Mouse (Mus musculus) forebrain, embryonic 15.5 days (tissue): ENCODE results near the gene Wwc2. TPM values are rescaled to one million over a fixed set of nuclear protein-coding genes. Genes with fewer than 3 reads are reported as not detected.
A peak's percentile ranks its signal among the peaks of the same experiment; 100 is the strongest.

Source experiments
- ATAC-seq: fragments of 200-750 bp; cut with Nextera tagmentation; replicated peaks from 2 replicates; pipeline ENCODE4 v1.8.0; 2017; ENCODE audit warnings: mild to moderate bottlenecking, moderate TSS enrichment, moderate library complexity
- H3K27ac ChIP-seq: fragments of 300-500 bp; sonication (generic); replicated peaks from 2 replicates; pipeline ENCODE4 v1.5.1; 2015; ENCODE audit warnings: mild to moderate bottlenecking, inconsistent platforms
- H3K27me3 ChIP-seq: fragments of 300-500 bp; sonication (generic); 2 replicates; pipeline ENCODE4 v1.6.1; 2015; ENCODE audit warnings: inconsistent platforms
- H3K36me3 ChIP-seq: fragments of 300-500 bp; sonication (generic); 2 replicates; pipeline ENCODE4 v1.6.1; 2015; ENCODE audit warnings: mild to moderate bottlenecking, inconsistent platforms
- H3K4me1 ChIP-seq: fragments of 300-500 bp; sonication (generic); 2 replicates; pipeline ENCODE4 v1.6.1; 2015; ENCODE audit warnings: inconsistent platforms
- H3K4me2 ChIP-seq: fragments of 300-500 bp; sonication (generic); replicated peaks from 2 replicates; pipeline ENCODE4 v1.6.1; 2015; ENCODE audit warnings: mild to moderate bottlenecking, inconsistent platforms
- H3K4me3 ChIP-seq: fragments of 300-500 bp; sonication (generic); 2 replicates; pipeline ENCODE4 v1.5.1; 2015; ENCODE audit warnings: mild to moderate bottlenecking, inconsistent platforms
- H3K9ac ChIP-seq: fragments of 300-500 bp; sonication (generic); replicated peaks from 2 replicates; pipeline ENCODE4 v1.6.1; 2015; ENCODE audit warnings: mild to moderate bottlenecking, inconsistent platforms
- H3K9me3 ChIP-seq: fragments of 300-500 bp; sonication (generic); 2 replicates; pipeline ENCODE4 v1.6.1; 2016; ENCODE audit warnings: inconsistent platforms
- WGBS: fragments of 180-500 bp; shearing (Covaris S2); methylation state at CpG from one replicate; pipeline ENCODE4 v1.1.7; 2015; ENCODE audit warnings: mixed read lengths; 5-methylcytosine and 5-hydroxymethylcytosine counted together
- polyA plus RNA-seq: library from polyadenylated mRNA; unstranded; fragments of >200 nt; fragmentation: Nextera tagmentation; extraction: Ambion mirVana; gene quantifications from 2 replicates; pipeline ENCODE4 v1.2.1, GENCODE M21; 2015

Wwc2 gene
- polyA plus RNA-seq = 4.1 and 4.2 TPM in 2 replicates

DNA sequence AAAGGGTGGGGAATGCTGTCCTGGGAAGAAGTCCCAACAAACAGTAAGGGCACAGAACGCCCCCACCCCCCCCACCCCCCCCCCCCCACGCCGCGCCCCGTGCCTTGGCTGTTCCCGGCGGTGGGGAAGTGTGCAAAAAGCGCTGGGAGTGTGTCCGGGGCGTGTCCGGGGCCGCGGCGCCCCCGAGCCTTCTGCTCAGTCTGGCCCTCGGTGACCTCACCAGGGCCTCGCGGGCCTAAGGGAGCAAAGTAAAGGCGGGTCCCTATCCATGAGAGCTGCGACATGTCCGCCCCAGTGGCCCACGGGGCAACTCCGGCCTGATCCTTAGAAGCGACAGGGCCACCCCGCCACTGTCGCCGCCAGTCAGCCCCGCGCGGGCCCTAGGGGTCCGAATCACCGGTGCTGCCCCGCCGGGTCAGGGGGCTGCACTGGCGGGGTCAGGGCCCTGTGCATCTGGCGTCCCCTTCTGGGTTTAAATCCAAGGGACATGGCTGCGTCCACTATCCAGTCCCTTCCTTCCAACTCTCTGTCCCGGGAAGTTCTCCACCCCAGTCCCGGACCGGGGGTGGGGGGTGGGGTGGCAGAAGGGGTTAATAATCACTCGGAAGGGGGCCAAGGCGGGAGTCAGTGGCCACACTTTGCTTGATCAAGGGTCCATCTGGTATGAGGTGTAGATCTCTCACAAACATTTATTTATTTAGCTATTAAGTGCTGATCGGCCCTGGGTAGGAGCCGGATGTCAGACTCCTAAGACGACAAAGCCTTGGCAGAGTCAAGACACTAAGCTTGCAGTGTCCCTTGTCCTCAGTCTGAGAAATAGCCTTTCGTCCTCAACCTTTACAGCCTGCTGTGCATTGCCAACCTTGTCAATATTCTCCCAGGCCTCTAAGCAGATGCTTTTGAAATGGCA, at the start of gene Wwc2:
Gene Wwc2, minus strand, starts transcription at position 14 of the 910 bp plus-strand sequence.
- Histone ChIP-seq H3K9ac (peak within 1 kb of the TSS; percentile 75), H3K9me3 (no peaks in the 10 kb centered on the region), H3K27ac (peak within 1 kb of the TSS; percentile 71), H3K4me2 (peak within 1 kb of the TSS; percentile 94), H3K4me1 (peaks cover 19% of the 10 kb centered on the region), H3K27me3 (no peaks in the 10 kb centered on the region), H3K4me3 (peak within 1 kb of the TSS; percentile 79), H3K36me3 (no peaks in the 10 kb centered on the region)
- WGBS = 2% methylated on average over 42 of the region's 46 CpGs
- ATAC-seq = peak; percentile 53

DNA sequence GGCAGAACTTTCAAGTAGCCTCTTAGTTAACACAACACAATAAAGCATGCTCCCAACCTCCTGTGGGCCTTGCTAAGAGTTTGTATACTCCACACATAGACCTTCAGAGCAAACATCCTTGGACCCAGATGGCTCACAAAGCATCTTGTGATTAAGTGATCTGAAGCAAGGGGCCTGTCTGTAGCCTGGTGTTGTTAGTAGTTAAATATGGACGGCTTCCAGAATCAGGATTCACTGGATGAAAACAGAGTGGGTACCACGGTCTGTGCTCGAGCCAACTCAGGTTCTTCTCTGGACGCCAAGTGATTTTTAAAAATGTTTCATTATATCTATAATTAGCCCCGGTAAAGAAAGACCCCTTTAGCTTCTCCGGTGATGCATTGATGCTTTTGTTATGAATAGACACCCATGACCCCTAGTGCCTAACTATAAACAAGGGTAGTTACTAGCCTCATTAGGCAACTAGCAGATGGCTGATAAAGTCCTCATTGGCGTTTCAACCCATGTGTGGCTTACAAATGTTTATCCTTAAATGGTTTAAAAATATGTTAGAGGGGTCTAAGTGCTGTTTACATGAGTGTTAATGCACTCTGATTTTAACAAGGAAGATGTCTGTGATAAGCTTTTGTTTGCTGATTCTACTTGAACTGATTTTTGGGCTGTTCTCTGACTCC, 47.7 kb upstream of the Wwc2 start:
- no peak overlapping the region for H3K27ac ChIP-seq
- ATAC-seq = peak; percentile 41; the same call in 1 of the 2 replicates
- WGBS = 39% methylated on average over 7 of the region's 7 CpGs

DNA sequence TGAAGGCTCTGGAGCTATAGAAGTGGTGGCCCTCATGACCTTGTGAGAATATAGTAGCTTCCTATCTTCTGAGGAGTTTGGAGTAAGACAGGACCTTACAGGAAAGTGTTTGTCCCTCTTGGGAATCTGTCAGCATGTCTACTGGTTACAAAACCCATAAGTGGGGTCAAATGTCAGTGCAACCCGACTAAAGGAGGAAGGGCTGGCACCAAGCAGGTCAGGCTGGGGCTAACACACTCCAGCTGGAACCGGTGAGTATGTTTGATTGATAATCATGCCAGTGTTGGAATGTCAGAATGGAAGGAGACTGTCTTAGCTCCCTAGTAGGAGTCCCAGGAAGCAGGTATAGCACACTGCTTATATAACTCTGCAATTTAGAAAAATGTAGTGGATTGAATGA, 41.3 kb upstream of the Wwc2 start:
- ATAC-seq = no peak
- no peak overlapping the region for H3K4me3 ChIP-seq
- peaks cover 1% of the 10 kb centered on the region; the same call in 1 of the 2 replicates for H3K4me1 ChIP-seq
- no peak overlapping the region for H3K9ac ChIP-seq
- no peaks in the 10 kb centered on the region for H3K9me3 ChIP-seq
- no peaks in the 10 kb centered on the region for H3K36me3 ChIP-seq
- no peaks in the 10 kb centered on the region for H3K27me3 ChIP-seq
- no peak overlapping the region for H3K4me2 ChIP-seq
- H3K27ac ChIP-seq = no peak overlapping the region
- 73% methylated on average over 2 of the region's 2 CpGs for WGBS

More for the DNA sequence above, 47.7 kb upstream of the Wwc2 start:
- Histone ChIP-seq H3K4me2 (no peak overlapping the region), H3K4me1 (peaks cover 10% of the 10 kb centered on the region; the same call in 1 of the 2 replicates), H3K9ac (no peak overlapping the region), H3K9me3 (no peaks in the 10 kb centered on the region), H3K27me3 (no peaks in the 10 kb centered on the region), H3K36me3 (no peaks in the 10 kb centered on the region), H3K4me3 (no peak overlapping the region)

DNA sequence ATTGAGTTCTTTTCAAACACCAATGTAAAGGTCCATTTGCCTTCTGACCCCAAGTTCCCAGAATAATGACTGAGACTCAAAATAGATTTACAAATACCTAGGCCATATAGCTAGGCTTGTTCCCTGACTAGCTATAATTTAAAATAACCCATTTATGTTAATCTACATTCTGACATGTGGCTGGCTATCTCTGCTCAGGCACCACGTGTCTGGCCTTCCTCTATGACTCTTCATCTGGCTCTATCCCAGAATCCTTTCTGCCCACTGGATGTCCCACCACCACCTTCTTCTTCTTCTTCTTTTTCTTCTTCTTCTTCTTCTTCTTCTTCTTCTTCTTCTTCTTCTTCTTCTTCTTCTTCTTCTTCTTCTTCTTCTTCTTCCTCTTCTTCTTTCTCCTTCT, 39.9 kb upstream of the Wwc2 start:
- Histone ChIP-seq H3K4me2 (no peak overlapping the region), H3K27ac (no peak overlapping the region), H3K36me3 (no peaks in the 10 kb centered on the region), H3K27me3 (no peaks in the 10 kb centered on the region), H3K4me1 (peaks cover 6% of the 10 kb centered on the region; the same call in 1 of the 2 replicates), H3K9me3 (no peaks in the 10 kb centered on the region), H3K4me3 (no peak overlapping the region), H3K9ac (no peak overlapping the region)
- 74% methylated on average over 1 of the region's 1 CpGs for WGBS
- no peak for ATAC-seq

DNA sequence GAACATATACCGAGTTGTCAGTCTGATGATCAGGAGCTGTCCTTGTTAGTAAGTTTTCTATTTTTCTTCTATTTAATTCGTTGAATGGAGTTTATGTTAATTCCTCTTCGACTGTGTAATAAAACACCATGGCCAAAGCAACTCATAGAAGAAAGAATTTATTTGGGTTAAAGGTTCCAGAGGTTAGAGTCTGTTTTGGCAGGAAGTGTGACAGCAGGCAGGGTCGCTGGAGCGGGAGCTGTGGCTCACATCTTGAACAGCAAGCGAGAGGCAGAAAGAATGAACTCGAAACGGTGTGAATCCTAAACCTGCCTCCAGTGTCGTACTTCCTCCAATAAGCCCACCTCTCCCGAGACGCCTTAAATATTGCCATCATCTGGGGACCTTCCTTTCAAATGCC, 36.1 kb upstream of the Wwc2 start:
- Histone ChIP-seq H3K4me2 (no peak overlapping the region), H3K27me3 (no peaks in the 10 kb centered on the region), H3K9ac (no peak overlapping the region), H3K4me3 (no peak overlapping the region), H3K36me3 (no peaks in the 10 kb centered on the region), H3K27ac (no peak overlapping the region), H3K9me3 (no peaks in the 10 kb centered on the region), H3K4me1 (peaks cover 6% of the 10 kb centered on the region; the same call in 1 of the 2 replicates)
- WGBS = 41% methylated on average over 11 of the region's 11 CpGs
- no peak for ATAC-seq

DNA sequence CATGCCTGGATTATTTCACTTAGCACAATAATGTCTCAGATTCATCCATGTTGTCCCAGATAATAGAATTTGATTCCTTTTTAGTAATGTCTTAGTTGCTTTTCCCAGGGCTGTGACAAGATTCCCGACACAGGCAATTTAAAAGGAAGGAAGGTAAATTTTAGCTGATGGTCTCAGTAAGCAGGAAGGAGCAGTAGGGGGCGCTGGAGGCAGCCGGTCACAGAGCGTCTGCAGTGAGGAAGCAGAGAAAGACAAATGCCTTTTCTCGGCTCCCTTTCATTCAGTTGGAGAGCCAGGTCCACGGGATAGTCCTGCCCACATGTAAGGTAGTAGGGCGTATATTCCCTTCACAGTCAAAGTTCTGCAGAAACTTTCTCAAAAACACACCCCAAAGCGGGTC, 32.5 kb upstream of the Wwc2 start:
- no peak overlapping the region for H3K27ac ChIP-seq
- peaks cover 6% of the 10 kb centered on the region; the same call in 1 of the 2 replicates for H3K4me1 ChIP-seq
- no peaks in the 10 kb centered on the region for H3K27me3 ChIP-seq
- no peak overlapping the region for H3K4me3 ChIP-seq
- 81% methylated on average over 8 of the region's 8 CpGs for WGBS
- H3K36me3 ChIP-seq = no peaks in the 10 kb centered on the region
- H3K4me2 ChIP-seq = no peak overlapping the region
- ATAC-seq = no peak
- no peak overlapping the region for H3K9ac ChIP-seq
- no peaks in the 10 kb centered on the region for H3K9me3 ChIP-seq

DNA sequence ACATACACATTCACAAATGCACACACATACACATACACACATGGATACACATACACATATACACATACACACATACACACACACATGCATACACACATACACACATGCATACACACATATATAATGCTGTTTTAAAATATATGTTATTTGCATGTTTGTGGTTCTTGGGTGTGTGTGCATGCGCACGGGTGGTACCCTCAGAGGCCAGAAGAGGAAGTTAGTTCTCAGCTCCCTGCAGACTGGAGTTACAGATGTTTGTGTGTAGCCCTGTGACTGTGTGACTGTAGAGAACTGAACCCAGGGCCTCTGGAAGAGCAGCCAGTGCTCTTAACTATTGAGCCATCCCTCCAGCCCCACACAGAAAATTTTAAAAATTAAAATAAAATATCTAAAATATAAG, 29.0 kb upstream of the Wwc2 start:
- Histone ChIP-seq H3K4me1 (no peaks in the 10 kb centered on the region), H3K36me3 (no peaks in the 10 kb centered on the region), H3K9me3 (no peaks in the 10 kb centered on the region), H3K9ac (no peak overlapping the region), H3K27me3 (no peaks in the 10 kb centered on the region), H3K27ac (no peak overlapping the region), H3K4me2 (no peak overlapping the region), H3K4me3 (no peak overlapping the region)
- 99% methylated on average over 2 of the region's 2 CpGs for WGBS
- ATAC-seq = no peak

DNA sequence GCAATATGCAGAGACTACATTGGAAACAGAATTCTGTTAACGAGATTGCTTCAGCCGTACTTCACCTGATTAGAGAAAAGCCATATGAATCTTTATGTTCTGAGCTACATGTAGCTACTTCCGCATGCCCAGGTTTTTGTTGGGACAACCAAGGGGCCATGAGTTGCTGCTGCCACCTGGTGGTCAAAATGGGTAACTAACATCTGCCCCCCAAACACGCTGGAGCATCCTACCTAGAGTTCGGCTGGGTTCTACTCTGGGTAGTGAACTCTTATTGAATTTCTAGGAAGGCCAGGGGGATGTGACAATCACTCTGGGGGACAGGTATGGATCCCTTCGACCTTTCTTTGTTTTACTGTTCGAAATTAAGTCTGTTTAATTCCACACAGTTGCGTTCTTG, 25.8 kb upstream of the Wwc2 start:
- H3K4me3 ChIP-seq = no peak overlapping the region
- ATAC-seq = peak; percentile 60; the same call in 1 of the 2 replicates
- 25% methylated on average over 8 of the region's 8 CpGs for WGBS
- no peak overlapping the region for H3K4me2 ChIP-seq
- H3K9ac ChIP-seq = no peak overlapping the region
- no peaks in the 10 kb centered on the region for H3K27me3 ChIP-seq
- H3K4me1 ChIP-seq = no peaks in the 10 kb centered on the region
- no peaks in the 10 kb centered on the region for H3K9me3 ChIP-seq
- H3K27ac ChIP-seq = no peak overlapping the region
- H3K36me3 ChIP-seq = no peaks in the 10 kb centered on the region

DNA sequence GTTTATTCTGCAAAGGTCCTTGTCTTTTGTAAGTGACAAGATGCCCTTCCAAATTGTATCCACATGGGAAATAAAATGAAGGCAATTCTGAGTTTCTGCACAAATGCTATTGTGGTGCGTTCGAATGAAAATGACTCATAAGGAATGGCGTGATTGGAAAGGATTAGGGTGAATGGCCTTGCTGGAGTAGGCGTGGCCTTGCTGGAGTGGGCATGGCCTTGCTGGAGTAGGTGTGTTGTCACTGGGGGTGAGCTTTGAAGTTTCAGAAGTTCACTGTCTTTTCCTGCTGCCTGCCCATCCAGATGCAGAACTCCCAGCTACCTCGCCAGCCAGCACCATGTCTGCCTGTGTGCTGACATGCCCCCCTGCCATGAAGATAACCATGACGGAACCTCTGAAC, 23.7 kb upstream of the Wwc2 start:
- WGBS = 81% methylated on average over 6 of the region's 6 CpGs

DNA sequence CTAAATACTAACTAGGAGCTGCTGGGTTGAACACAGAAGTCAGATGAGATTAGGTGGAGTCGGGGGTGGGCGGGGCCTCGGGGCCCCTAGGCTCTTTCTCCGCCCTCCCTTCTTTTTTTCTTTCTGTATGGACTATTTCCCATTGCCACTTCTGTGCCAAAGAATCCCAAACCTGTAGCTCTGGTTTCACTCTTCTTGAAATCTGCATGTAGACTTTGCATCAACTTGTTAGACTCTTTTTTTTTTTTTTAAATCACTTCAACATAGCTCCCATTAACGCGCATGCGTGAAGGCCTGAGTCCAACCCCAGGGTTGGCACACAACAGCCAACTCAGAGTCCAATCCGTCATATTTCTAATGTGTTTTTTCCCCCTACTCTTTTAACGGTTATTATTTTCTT, 22.6 kb upstream of the Wwc2 start:
- H3K9me3 ChIP-seq = no peaks in the 10 kb centered on the region
- no peaks in the 10 kb centered on the region for H3K4me1 ChIP-seq
- H3K9ac ChIP-seq = no peak overlapping the region
- no peak overlapping the region for H3K4me2 ChIP-seq
- H3K27ac ChIP-seq = no peak overlapping the region
- H3K36me3 ChIP-seq = no peaks in the 10 kb centered on the region
- no peak overlapping the region for H3K4me3 ChIP-seq
- no peak for ATAC-seq
- 92% methylated on average over 9 of the region's 9 CpGs for WGBS
- no peaks in the 10 kb centered on the region for H3K27me3 ChIP-seq

More for the DNA sequence above, 23.7 kb upstream of the Wwc2 start:
- Histone ChIP-seq H3K4me2 (no peak overlapping the region), H3K27me3 (no peaks in the 10 kb centered on the region), H3K9me3 (no peaks in the 10 kb centered on the region), H3K27ac (no peak overlapping the region), H3K4me1 (no peaks in the 10 kb centered on the region), H3K9ac (no peak overlapping the region), H3K36me3 (no peaks in the 10 kb centered on the region), H3K4me3 (no peak overlapping the region)
- ATAC-seq = no peak

DNA sequence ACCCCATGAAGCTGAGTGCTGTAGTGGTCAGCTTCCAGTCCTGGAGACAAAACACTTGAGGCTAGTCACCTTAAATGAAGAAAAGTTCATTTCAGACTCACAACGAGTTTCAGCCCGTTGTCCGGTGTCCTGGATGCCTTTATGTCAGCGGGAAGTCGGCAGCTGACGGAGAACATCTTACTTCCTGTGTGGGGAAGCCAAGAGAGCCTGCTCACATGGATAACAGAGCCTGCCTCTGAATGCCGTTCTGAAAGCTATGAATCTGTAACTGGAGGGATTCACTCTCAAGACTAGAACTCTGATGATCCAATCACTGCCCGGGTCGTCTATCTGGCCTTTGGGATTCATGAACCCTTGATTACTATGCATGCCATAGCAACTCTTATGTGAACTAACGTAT, 21.1 kb upstream of the Wwc2 start:
- Histone ChIP-seq H3K4me1 (no peaks in the 10 kb centered on the region), H3K27ac (no peak overlapping the region), H3K36me3 (no peaks in the 10 kb centered on the region), H3K27me3 (no peaks in the 10 kb centered on the region), H3K4me2 (no peak overlapping the region), H3K9ac (no peak overlapping the region), H3K4me3 (no peak overlapping the region), H3K9me3 (no peaks in the 10 kb centered on the region)
- ATAC-seq = no peak
- WGBS = 87% methylated on average over 10 of the region's 10 CpGs

DNA sequence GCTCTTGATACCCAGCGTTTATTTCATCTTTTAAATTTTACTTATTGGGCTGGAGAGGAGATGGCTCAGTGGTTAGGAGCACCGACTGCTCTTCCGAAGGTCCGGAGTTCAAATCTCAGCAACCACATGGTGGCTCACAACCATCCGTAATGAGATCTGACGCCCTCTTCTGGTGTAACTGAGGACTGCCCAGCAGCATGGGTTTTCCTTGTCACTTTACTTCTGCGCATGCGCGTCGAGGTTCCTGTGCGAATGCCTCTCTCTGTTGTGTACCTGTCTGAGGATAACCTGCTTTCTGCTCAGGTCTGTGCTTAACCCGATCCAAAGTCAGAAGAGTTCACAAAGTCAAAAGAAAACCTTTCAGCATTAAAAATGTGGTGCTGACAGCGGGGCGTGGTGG, 20.3 kb upstream of the Wwc2 start:
- no peak overlapping the region for H3K27ac ChIP-seq
- H3K27me3 ChIP-seq = no peaks in the 10 kb centered on the region
- H3K4me1 ChIP-seq = no peaks in the 10 kb centered on the region
- ATAC-seq = no peak
- no peaks in the 10 kb centered on the region for H3K9me3 ChIP-seq
- no peak overlapping the region for H3K9ac ChIP-seq
- H3K4me2 ChIP-seq = no peak overlapping the region
- WGBS = 87% methylated on average over 14 of the region's 14 CpGs
- no peaks in the 10 kb centered on the region for H3K36me3 ChIP-seq
- H3K4me3 ChIP-seq = no peak overlapping the region
